Mouse (Mus musculus) heart, adult 18-20 months (tissue): ENCODE measurements around the gene Ddt. TPM values are rescaled to one million over a fixed set of nuclear protein-coding genes. Genes with fewer than 3 reads are reported as not detected.

Source experiments
- DNase-seq, 2 experiments: peaks; one replicate each; pipeline ENCODE4 v3.0.0; 2021 to 2022; ENCODE audit warnings: mixed read lengths in 1 of 2
- long read RNA-seq, 2 experiments: library from polyadenylated mRNA; stranded (forward); transcript quantifications; one replicate each; pipeline ENCODE4 v2.0.0; 2021
- total RNA-seq, 2 experiments: library from RNA; stranded (reverse); gene quantifications; 2 replicates each; pipeline ENCODE4 v1.2.3; 2021

The Ddt gene
- total RNA-seq = 100 to 1,000 TPM in 1 of 2 experiments, 10 to 100 TPM in 1; 83.7 to 109 TPM
- long read RNA-seq, experiment 1, transcript Ddt-201 (3 exons, 649 nt) = major isoform, 55 of 60 reads
- long read RNA-seq, experiment 1, partial matches to known transcripts = 0 of 60 reads
- long read RNA-seq, experiment 1, other reads (novel, unspliced or antisense) = 4 of 60 reads
- long read RNA-seq, experiment 2, transcript Ddt-201 (3 exons, 649 nt) = major isoform, 67 of 69 reads
- long read RNA-seq, experiment 2, partial matches to known transcripts = 0 of 69 reads
- long read RNA-seq, experiment 2, other reads (novel, unspliced or antisense) = 2 of 69 reads

GRCm38 (mm10) chr10:75772795-75773664 lies at the start of gene Ddt:
Ddt (minus strand) TSS chr10:75773414.
- DNase-seq = peak; percentile 85 to 92

- DNase-seq = no peak
Measured at GRCm38 (mm10) chr10:75822443-75822842, 49.2 kb upstream of the Ddt start, which contains the start of gene Gstt4. Gstt4 (minus strand) TSS chr10:75822543.

GRCm38 (mm10) chr10:75819882-75820281 lies 46.7 kb upstream of the Ddt start:
- DNase-seq = no peak

- DNase-seq = no peak
Measured at GRCm38 (mm10) chr10:75818641-75819040, 45.4 kb upstream of the Ddt start.

- no peak for DNase-seq
Measured at GRCm38 (mm10) chr10:75804217-75804616, 31.0 kb upstream of the Ddt start.

- DNase-seq = peak; percentile 88
Measured at GRCm38 (mm10) chr10:75798176-75798696, 25.0 kb upstream of the Ddt start, which contains the start of gene Gstt1. Gstt1 (minus strand) TSS chr10:75798584.

DNA sequence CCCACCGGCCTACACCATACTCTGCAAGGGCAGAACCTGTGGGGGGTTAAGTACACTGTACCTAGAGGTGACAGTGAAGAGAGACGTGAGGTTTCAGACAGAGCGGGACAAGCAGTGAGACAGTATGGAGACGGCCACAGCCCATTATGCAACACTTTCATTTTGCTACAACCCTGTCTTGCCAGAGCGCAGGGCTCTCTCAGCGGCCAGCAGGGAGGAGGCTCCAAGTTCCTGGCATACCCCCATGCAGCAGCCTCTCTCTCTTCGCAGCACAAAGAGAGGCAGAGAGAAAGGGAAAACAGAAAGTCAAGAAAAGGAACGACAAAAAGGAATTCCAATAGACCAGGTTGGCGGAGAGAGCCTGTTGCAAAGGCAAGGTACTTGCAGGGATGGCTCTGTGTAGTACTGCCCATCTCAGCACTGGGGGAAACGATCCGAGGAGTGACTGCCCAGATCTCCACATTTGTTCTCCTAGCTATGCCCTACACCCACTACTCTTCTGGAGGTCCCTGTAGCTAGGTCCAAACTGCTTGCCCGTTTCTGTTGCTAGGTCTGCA lies 24.5 kb upstream of the Ddt start:
- peak; percentile 75 to 82 for DNase-seq

GRCm38 (mm10) chr10:75796731-75797516 lies 23.7 kb upstream of the Ddt start:
- no peak for DNase-seq

- DNase-seq = peak in 1 of 2 experiments; percentile 9
Measured at GRCm38 (mm10) chr10:75794880-75795279, 21.7 kb upstream of the Ddt start.

GRCm38 (mm10) chr10:75790773-75791172 lies 17.6 kb upstream of the Ddt start:
- no peak for DNase-seq

DNA sequence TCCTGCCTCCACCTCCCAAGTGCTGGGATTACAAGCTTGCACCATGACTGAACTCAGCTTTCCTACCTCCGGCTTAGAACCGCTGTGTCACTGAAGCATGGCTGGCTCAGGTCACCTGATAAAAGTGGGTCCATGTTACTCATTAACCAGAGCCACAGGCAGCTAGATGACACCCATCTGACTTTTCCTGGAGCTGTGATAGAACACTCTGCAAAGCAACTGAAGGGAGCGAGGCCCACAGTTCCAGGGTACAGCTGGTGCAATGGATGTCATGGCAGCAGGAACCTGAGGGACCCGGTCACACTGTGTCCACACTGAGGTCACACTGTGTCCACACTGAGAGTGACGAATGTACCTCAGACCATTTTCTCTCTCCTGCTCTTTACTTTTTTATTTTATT lies 16.6 kb upstream of the Ddt start:
- DNase-seq = no peak

DNA sequence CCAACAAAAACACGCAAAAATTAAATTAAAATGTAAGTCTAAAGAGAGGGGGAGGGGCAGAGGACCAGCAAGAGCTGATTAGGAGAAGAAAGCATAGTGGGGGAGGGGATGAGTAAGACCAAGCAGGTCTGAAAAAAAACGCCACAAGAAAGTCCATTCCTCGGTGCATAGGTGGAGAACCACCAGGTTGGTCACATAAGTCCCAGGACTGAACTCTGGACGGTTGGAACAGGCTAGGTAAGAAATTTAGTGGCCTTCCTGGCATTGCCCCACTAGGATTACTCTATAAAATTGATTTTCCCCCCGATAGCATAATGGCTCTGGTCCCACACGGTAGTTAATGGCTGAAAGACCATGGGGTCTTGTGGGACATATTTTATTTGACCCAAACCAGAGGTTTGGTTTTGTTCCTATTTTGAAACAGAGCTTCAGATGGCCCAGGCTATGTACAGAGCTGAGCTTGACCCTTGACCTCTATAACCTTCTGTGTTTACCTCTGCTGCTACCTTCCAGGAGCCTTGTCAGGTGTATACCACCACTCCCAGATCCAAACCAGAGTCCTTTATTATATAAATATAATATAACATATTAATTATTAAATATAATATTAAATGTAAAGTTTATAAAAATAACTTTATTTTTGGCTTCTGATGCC lies 16.0 kb upstream of the Ddt start:
- no peak for DNase-seq

DNA sequence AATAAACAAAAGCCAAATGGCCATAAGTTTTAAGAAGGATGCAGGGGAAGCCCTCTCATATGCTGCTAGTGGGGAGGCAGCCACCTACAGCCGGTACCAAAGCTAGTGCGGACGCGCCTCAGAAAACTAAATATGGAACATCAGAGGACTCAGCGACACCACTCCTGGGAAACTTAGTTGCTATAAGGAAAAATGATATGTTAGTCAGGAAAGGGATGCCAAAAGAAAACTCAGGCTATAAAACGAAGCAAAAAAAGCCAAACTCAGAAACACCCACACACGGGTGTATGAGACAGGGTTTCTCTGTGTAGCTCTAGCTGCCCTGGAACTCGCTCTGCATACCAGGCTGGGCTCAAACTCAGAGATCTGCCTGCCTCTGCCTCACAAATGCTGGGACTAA lies 15.1 kb upstream of the Ddt start:
- DNase-seq = no peak

DNA sequence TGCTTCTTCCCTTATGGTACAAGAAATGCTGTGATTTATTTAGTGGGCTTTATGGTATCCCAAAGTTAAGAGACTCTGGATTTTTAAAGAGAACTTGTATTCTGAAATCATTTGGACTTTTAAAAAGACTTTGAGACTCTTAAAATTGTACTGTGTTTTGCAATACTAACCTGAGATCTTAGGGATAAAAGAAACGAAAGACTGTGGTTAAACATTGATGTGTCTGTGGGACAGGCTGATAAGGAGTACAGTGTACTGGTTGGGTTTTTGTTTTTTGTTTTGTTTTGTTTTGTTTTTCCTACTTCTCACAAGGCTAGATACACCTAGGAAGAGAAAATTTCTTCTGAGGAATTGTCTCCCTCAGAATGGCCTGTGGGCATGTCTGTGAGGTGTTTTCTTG lies 12.2 kb upstream of the Ddt start:
- DNase-seq = no peak

DNA sequence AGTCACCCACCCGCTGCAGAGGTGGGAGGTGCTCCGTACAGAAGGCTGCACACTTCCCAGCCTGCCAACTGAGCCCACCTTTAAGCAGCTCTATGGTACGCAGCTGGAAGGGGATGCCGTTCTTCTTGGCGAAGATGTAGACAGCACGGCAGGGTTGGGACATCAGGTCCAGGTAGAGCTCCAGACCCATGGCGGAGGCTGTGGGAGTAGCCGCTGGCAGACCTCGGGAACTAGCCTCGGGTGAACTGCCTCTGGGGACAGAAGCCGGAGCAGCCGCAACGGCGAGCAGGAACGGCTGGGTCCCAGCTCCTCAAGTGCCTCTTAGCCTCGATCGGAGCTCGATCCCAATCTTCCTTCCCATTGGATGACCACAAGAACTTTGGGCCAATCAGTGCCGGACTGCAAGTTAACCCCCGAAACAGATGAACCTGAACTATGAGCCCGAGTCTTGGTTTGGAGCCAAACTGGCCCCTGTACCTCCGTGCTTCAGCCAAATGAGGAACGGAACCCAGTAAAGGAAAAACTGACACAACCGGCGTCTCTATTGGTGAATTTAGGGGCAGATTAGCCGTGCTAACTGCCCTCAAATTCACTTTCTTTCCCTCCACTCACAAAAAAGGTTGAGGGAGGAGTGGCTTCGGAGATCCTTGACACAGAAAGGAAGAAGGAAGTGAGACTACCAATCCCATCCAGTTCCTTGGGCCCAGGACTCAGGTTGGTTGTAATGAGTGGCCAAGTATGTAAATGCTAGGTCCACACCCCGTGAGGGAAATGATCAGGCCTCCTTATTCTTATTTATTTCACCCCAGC lies 7.8 kb upstream of the Ddt start, which contains the start of the genes Gm20441 and Gstt3:
Gene Gm20441, minus strand, starts transcription at position 186 of the 810 bp plus-strand sequence.
Gene Gstt3, minus strand, starts transcription at position 646 of the 810 bp plus-strand sequence.
- DNase-seq = peak; percentile 81 to 88

DNA sequence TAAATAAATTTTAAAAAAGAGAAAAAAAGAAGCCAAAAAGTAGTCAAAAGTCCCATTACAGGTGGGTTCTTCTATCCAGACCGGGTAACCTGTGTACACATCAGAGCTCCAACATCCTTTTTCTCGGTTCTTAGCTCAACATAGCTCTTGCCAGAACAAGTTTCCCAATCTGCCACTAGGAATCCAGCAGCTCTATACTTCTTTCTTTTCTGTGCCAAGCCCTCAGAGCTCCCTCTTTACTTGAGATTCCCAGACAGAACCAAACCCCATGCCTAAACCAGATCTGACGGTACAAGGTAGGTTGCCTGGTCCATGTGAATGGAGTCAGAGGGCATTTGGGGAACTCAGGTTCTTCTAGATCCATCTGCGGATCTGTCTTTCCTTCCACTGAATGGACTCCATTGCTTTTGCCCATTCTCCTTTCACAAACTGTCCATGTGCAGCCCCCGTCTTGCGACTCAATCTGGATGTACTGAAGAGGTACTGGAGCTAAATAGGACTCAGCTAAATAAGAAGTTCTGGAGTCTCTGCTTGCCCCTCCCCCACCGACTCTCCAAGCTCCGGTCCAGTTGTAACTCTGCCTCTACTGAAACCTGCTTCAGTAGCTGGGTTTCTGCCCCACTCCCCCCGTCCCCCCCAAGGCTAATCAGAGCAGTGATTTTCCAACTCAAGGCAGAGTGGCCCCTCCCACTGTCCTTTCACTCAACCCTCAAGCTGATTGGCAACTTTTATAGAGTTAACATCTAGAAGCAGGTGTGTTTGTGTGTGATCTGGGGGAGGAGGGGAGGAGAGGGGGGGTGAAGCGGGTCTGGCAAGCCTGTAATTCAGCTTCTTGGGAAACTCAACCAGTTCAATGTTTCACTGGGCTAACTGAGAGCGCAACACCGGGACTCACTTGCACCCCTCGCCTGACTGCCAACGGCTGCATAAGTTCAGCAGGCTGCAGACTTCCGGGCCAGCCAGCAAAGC lies 6.3 kb upstream of the Ddt start:
- no peak for DNase-seq

DNA sequence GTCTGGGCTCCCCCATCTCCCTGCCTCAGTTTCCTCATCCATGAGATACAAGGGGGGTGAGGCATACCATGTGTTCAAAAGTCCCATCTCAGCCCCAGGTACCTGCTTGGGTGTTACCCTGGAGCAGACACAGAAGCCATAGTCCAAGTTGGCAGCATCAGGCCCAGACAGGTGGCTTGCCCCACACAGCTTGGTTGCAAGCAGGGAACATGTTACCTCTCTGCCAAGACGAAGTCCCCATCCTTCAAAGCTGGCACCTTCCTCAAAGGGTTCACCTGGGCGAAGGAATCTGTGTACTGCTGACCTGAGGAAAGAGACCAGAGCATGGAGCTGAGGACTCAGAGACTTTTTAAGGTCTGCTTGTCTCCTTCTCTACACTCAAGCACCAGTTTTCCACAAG lies 4.7 kb upstream of the Ddt start:
- no peak for DNase-seq

GRCm38 (mm10) chr10:75776562-75776961 lies 3.3 kb upstream of the Ddt start:
- no peak for DNase-seq

DNA sequence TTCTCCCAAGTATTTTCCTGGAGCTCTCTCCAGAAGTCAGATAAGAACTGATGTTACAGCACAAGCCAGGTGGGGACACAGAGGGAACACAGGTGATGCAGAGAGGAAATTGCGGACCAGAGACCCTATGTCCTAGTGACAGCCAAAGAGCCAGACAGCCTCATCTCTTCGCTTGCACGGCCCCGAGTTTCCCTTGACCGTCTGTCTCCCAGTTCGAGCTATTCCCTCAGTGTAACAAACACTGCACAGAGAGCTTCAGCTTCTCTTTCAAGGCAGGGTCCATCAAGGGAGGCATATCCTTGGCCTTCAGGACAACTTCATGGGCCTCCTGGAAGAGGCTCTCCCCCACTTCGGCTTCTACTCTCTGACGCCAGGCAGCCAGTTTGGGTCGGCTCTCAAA lies 1.4 kb upstream of the Ddt start:
- DNase-seq = no peak
